Mouse (Mus musculus) testis, adult 2 months (tissue): Measurements from ENCODE around the gene Sdccag8. TPM values are rescaled to one million over a fixed set of nuclear protein-coding genes. Genes with fewer than 3 reads are reported as not detected.

Experiments
- H3K27ac ChIP-seq: fragments of 200-500 bp; 2 replicates; pipeline ENCODE4 v1.5.1; 2012; ENCODE audit warnings: low read depth, low read length; ENCODE audit not compliant: control insufficient read depth, insufficient read depth
- H3K27me3 ChIP-seq: fragments of 200-500 bp; 2 replicates; pipeline ENCODE4 v1.6.1; 2012; ENCODE audit warnings: mild to moderate bottlenecking, low read length, moderate library complexity; ENCODE audit not compliant: control insufficient read depth, insufficient read depth
- H3K36me3 ChIP-seq: fragments of 200-500 bp; 2 replicates; pipeline ENCODE4 v1.6.1; 2012; ENCODE audit warnings: mild to moderate bottlenecking, low read length; ENCODE audit not compliant: control insufficient read depth, insufficient read depth
- H3K4me1 ChIP-seq: fragments of 200-500 bp; 2 replicates; pipeline ENCODE4 v1.6.1; 2012; ENCODE audit warnings: low read length; ENCODE audit not compliant: control insufficient read depth, insufficient read depth
- H3K4me3 ChIP-seq: fragments of 200-500 bp; 2 replicates; pipeline ENCODE4 v1.5.1; 2012; ENCODE audit warnings: low read depth, mild to moderate bottlenecking, low read length, moderate library complexity, mixed read lengths; ENCODE audit not compliant: control insufficient read depth
- CTCF ChIP-seq: fragments of 200-500 bp; IDR thresholded peaks from 2 replicates; pipeline ENCODE4 v1.5.1; 2012; ENCODE audit warnings: low read depth, mild to moderate bottlenecking, inconsistent platforms, low read length, moderate library complexity; ENCODE audit not compliant: control insufficient read depth, insufficient read depth, insufficient replicate concordance
- POLR2A ChIP-seq: fragments of 200-500 bp; IDR thresholded peaks from 2 replicates; pipeline ENCODE4 v1.6.1; 2012; ENCODE audit warnings: low read depth, mild to moderate bottlenecking, inconsistent platforms, low read length, moderate library complexity; ENCODE audit not compliant: control insufficient read depth
- polyA plus RNA-seq: library from polyadenylated mRNA; depleted of rRNA; stranded (reverse); fragments of >200 nt; gene quantifications from 2 replicates; pipeline ENCODE4 v1.2.3, GENCODE M21; 2012; rRNA removed

Gene Sdccag8
- polyA plus RNA-seq, 1 experiment, result 17.4 TPM

- Histone ChIP-seq H3K4me1 (no peaks in the 10 kb centered on the region), H3K36me3 (no peaks in the 10 kb centered on the region), H3K4me3 (no peak overlapping the region), H3K27ac (no peak overlapping the region), H3K27me3 (no peaks in the 10 kb centered on the region)
- no peak for TF ChIP-seq CTCF
- TF ChIP-seq POLR2A, result no peak
Measured at GRCm38 (mm10) chr1:177061761-177062160, 247.3 kb downstream of the Sdccag8 start.

- H3K36me3 ChIP-seq, result no peaks in the 10 kb centered on the region
- no peaks in the 10 kb centered on the region for H3K4me1 ChIP-seq
- no peak overlapping the region for H3K4me3 ChIP-seq
- H3K27me3 ChIP-seq, result no peaks in the 10 kb centered on the region
- TF ChIP-seq POLR2A (no peak), CTCF (no peak)
- H3K27ac ChIP-seq, result no peak overlapping the region
Measured at GRCm38 (mm10) chr1:177065732-177066131, 251.3 kb downstream of the Sdccag8 start.

GRCm38 (mm10) chr1:177067123-177067646 is 252.7 kb downstream of the Sdccag8 start:
- no peak overlapping the region for H3K27ac ChIP-seq
- no peaks in the 10 kb centered on the region for H3K4me1 ChIP-seq
- TF ChIP-seq POLR2A, result no peak
- no peak for TF ChIP-seq CTCF
- no peaks in the 10 kb centered on the region for H3K36me3 ChIP-seq
- no peak overlapping the region for H3K4me3 ChIP-seq
- no peaks in the 10 kb centered on the region for H3K27me3 ChIP-seq

- no peak overlapping the region for H3K27ac ChIP-seq
- H3K4me3 ChIP-seq, result no peak overlapping the region
- no peaks in the 10 kb centered on the region for H3K4me1 ChIP-seq
- no peaks in the 10 kb centered on the region for H3K36me3 ChIP-seq
- TF ChIP-seq CTCF, result no peak
- TF ChIP-seq POLR2A, result no peak
- H3K27me3 ChIP-seq, result no peaks in the 10 kb centered on the region
Measured at GRCm38 (mm10) chr1:177069161-177069560, 254.7 kb downstream of the Sdccag8 start.

Other genes starting within 250 kb of the Sdccag8 start
- gene Cep170, start 593 bp upstream of the Sdccag8 start, polyA plus RNA-seq, result 57.7 and 62.2 TPM in 2 replicates